Mouse (Mus musculus) urinary bladder, postnatal 25 days (tissue): Measurements from ENCODE around the gene Gpx4.
A peak's percentile ranks its signal among the peaks of the same experiment; 100 is the strongest.

Experiments
- DNase-seq: peaks from one replicate; pipeline ENCODE4 v3.0.0; 2022; ENCODE audit warnings: low spot score

Gpx4 gene

GRCm38 (mm10) chr10:80074813-80075601 lies 28.0 kb downstream of the Gpx4 start:
- DNase-seq = peak; percentile 58

- DNase-seq = no peak
Measured at GRCm38 (mm10) chr10:80075924-80076323, 29.0 kb downstream of the Gpx4 start.

- DNase-seq = no peak
Measured at GRCm38 (mm10) chr10:80076386-80076785, 29.4 kb downstream of the Gpx4 start.

DNA sequence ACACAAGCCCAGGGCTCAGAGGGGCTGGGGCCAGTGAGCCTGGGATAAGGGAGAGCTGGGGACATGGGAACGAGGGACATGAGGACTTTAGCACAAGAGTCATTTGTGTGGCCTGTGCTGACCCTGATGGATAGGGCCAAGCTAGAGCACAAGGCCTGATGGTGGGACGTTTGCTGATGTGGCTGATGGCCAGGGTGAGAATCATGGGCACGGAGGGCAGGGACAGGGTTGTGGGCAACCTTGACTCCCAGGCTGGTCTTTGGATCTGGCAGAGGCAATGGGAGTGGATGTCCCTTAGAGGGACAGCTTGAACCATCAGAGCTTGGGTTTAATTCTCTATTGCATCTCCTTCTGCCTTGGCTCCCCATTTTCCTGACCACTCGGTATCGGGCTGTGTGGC lies 30.3 kb downstream of the Gpx4 start:
- DNase-seq = no peak

DNA sequence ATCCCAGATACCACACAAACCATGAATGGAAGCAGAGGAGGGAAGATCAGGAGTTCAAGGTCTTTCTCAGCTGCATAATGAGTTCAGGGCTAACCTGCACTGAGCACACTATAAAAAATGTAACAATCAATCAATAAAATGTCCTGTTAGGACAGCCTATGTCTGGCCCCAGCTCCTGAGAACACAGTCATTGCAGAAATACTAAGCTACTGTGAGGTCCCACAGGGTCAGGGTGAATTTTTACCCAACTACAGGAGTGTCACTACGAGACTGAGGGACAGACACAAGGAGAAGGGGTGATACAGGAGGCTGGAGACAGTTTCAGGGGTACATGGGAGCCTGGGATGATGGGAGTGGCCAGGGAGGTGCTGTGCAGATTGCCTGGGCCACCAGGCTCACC lies 31.4 kb downstream of the Gpx4 start:
- DNase-seq = no peak

GRCm38 (mm10) chr10:80080396-80081070 lies 33.6 kb downstream of the Gpx4 start:
- no peak for DNase-seq

- DNase-seq = no peak
Measured at GRCm38 (mm10) chr10:80081075-80081474, 34.1 kb downstream of the Gpx4 start.

DNA sequence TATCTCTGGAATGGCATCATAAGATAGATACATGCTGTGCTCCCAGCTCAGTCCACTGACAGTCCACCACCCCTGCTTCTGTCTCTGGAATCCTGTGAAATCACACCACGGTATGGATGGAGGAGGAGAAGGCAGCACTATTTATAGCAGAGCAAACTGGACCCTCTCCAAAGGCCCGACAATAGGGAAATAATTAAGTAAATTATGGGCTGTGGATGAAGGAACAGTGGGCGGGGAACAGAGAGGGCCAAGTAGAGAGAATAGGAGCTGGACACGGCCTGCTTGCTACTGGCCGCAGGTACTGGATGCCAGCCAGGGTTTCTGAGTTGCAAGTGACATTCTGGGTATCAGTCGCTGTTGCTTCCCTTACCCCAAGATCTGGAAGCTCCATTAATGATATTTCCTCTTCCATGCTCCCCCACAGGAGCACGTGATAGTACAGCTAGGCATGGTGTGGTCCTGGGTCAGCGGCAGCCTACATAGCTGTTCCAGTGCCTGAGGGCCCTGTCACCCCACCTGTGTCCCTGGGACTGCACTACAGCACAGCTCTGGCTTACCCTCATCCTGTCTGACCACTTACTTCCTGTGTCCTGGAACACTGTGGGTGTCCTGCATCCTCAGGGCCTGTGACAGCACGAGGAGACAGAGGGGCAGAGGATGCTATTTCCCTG lies 38.0 kb downstream of the Gpx4 start:
- DNase-seq = no peak

- no peak for DNase-seq
Measured at GRCm38 (mm10) chr10:80086847-80087246, 39.9 kb downstream of the Gpx4 start.

GRCm38 (mm10) chr10:80087483-80087882 lies 40.5 kb downstream of the Gpx4 start:
- DNase-seq = no peak

GRCm38 (mm10) chr10:80089146-80089545 lies 42.2 kb downstream of the Gpx4 start:
- no peak for DNase-seq

DNA sequence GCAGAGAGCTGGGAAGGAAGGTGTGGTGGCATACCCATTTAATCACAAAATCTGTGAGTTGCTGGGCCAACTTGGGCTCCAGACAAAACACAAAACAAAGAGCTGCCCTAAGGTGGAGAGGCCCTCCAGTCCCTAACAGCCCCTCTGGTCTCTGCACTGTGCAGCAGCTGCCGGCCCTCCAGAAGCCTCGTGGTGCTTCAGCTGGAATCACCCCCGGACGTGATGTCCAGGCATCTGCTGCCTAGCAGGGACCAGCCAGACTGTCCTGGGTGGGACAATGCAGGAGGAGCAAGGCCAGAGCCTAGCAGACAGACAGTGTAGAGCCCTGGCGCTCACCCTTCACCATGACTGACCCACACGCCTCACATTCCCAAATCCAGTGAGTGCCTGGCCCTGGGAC lies 44.6 kb downstream of the Gpx4 start:
- DNase-seq = no peak

- no peak for DNase-seq
Measured at GRCm38 (mm10) chr10:80092690-80093089, 45.7 kb downstream of the Gpx4 start.

DNA sequence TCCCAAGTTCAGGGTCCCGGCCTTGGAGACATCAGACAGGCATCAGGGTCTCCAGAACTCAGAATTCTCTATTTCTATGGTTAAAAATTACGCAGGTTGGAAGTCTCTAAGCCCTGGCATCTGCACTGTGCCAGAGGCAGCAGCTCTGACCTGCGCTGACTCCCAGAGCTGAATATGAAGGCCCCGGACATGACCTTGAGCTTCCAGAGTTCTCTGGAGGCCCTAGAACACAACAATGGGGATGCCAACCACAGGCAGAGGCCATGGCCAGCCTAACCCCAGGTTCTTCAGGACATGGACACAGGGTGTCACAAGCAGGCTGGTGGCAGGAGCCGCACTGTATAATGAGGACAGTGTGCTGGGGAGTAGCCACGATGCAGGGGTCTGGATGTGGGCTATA lies 47.1 kb downstream of the Gpx4 start:
- no peak for DNase-seq

DNA sequence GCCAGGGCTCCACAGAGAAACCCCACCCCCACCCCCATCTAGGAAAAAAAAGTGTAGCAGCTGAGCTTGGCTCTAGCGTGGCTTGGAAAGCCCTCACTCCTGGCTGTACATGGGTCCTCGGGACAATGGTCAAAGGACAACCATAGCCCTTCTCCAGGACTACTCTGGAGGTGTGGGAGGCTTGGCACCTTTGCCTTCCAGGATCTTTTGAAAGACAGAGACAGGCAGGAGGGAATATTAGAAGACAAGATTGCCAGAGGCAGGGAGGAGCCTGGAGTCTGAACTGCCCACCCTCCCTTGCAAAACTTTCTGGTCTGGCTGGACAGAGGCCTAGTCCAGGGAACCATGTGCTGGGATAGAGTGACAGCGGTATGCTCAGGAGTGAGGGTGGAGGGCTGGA lies 47.7 kb downstream of the Gpx4 start:
- no peak for DNase-seq

GRCm38 (mm10) chr10:80095547-80095946 lies 48.6 kb downstream of the Gpx4 start:
- no peak for DNase-seq

- DNase-seq = peak; percentile 43
Measured at GRCm38 (mm10) chr10:80097275-80097674, 50.3 kb downstream of the Gpx4 start.

GRCm38 (mm10) chr10:80098630-80099029 lies 51.7 kb downstream of the Gpx4 start:
- no peak for DNase-seq

GRCm38 (mm10) chr10:80100982-80101381 lies 54.0 kb downstream of the Gpx4 start:
- DNase-seq = peak; percentile 44

- DNase-seq = peak; percentile 90
Measured at GRCm38 (mm10) chr10:80102216-80102915, 55.4 kb downstream of the Gpx4 start.

DNA sequence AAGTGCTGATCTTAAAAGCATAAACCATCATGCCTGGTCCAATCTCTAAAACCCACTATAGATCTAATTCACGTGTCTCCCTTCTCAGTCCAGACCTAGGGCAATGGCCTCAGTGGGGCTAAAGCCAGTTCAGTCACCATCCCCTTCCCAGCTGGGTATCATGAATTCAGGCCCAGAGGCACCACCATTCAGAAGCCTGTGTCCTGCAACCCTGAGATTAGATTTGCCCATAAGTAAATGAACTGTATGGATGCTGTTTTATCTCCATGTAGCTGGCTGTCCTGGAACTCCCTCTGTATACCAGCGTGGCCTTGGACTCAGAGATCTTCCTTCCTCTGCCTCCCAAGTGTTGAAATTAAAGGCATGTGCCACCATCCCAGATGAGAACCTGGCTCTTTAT lies 56.1 kb downstream of the Gpx4 start:
- DNase-seq = no peak

DNA sequence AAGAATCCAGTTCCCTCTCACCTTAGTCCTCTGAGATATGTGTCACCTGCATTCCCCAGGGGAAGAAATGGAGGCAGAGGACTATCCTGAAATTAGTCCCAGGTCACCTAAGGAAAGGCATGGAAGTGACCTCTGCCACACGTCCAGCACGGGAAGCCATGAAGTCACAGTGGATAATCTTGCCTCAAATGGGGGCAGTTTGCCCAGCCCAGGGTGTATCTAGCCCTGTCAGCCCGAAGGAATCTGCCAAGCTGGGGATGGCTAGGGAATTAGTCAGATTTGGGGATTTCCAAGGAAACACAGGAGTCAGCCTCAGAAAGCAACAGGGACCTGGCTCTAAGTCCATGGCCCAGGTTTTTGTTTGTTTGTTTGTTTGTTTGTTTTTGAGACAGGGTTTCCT lies 57.2 kb downstream of the Gpx4 start:
- DNase-seq = no peak
